Mouse (Mus musculus): Measurements from ENCODE around the gene Nop14. TPM values are rescaled to one million over a fixed set of nuclear protein-coding genes. Genes with fewer than 3 reads are reported as not detected.
A peak's percentile ranks its signal among the peaks of the same experiment; 100 is the strongest.
"Not testable (repeated sequence)": the region's sequence is repeated elsewhere in the genome, so short reads cannot be mapped to it uniquely, and the experiment has no call there.

Gene Nop14
- polyA plus RNA-seq, 1 experiment from 2014 or later: 34.9 TPM

DNA sequence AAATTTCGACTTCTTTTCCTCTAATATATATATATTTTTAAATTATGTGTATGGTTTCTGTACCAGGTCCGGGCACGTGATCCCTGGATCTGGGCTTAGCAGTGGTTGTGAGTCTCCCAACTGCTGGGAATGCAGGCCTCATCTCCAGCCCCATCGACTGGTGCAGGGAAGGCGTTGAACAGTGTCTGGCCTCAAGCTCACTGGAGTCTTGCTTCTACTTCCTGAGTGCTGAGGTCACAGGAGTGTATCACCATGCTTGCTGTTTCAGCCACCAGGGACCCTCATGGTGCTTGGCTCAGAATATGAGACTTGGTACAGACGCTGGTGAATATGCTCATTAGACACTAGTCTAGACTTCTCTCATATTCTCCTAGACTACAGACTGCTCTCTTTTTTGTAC is 67.3 kb downstream of the Nop14 start:
- Histone ChIP-seq H3K36me3 (ENCODE audit: control insufficient read depth, insufficient read depth, low read length) (no peaks in the 10 kb centered on the region; the same call in 1 of the 2 replicates), H3K9ac (ENCODE audit: low read length) (no peak overlapping the region), H3K27ac (ENCODE audit: low read depth, low read length) (no peak overlapping the region), H3K4me2 (no peak overlapping the region), H3K4me1 (ENCODE audit: control insufficient read depth, insufficient read depth, low read length) (peaks cover 14% of the 10 kb centered on the region), H3K9me3 (ENCODE audit: control insufficient read depth, low read length) (no peaks in the 10 kb centered on the region), H3K4me3 (ENCODE audit: low read depth, low read length) (no peak overlapping the region), H3K27me3 (ENCODE audit: control insufficient read depth, insufficient read depth, low read length) (no peaks in the 10 kb centered on the region)
- DNase-seq (ENCODE audit: low spot score, missing footprints): no peak
- WGBS: 89% methylated on average over 6 of the region's 6 CpGs
- no peak for ATAC-seq (ENCODE audit: low FRiP score)

DNA sequence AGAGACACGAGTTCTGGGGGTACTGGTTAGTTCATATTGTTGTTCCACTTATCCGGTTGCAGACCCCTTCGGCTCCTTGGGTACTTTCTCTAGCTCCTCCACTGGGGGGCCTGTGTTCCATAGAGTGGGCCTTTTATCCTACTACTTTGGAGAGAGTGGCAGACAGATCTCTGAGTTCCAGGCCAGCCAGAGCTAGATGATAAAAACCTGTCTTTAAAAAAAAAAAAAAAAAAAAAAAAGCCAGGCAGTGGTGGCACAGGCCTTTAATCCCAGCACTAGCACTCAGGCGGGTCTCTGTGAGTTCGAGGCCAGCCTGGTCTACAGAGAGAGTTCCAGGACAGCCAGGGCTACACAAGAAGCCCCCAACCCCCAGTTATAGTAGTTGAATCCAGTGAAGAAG is 67.7 kb downstream of the Nop14 start:
- WGBS: 74% methylated on average over 5 of the region's 5 CpGs
- H3K9me3 ChIP-seq (ENCODE audit: control insufficient read depth, low read length); H3K9ac ChIP-seq (ENCODE audit: low read length); H3K4me2 ChIP-seq; H3K36me3 ChIP-seq (ENCODE audit: control insufficient read depth, insufficient read depth, low read length); DNase-seq (ENCODE audit: low spot score, missing footprints); H3K27me3 ChIP-seq (ENCODE audit: control insufficient read depth, insufficient read depth, low read length); H3K27ac ChIP-seq (ENCODE audit: low read depth, low read length); ATAC-seq (ENCODE audit: low FRiP score); H3K4me3 ChIP-seq (ENCODE audit: low read depth, low read length): not testable (repeated sequence)
- peaks cover 16% of the 10 kb centered on the region for H3K4me1 ChIP-seq (ENCODE audit: control insufficient read depth, insufficient read depth, low read length)

DNA sequence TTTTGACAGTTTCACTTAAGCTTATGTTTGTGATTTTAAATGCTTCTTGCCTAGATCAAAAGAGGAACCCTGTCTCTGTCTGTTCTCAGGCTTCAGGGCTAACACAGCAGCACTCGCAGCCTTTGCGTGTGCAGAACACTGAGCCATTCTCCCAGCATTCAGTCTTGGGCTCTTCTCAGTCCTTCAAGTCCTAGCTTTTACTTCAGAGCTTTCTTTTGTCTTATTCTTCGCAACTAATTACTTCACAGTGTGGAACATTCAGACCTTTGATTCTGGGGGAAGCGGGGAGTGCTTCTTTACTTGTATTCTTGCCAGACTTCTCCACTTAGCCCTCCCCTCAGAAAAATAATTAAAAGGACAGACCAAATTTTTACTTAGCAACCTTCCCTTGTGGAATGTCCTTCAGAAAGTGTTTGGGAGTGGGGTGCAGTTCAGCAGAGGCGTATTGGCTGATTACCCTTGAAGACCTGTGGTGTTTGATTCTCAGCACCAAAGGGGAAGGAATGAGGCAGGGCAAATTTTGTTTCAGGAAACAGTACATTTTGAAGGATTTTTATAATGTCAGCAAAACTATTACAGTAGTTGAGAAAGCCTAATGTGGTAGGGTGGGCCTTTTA is 68.5 kb downstream of the Nop14 start:
- Histone ChIP-seq H3K27ac (ENCODE audit: low read depth, low read length) (no peak overlapping the region), H3K9ac (ENCODE audit: low read length) (no peak overlapping the region), H3K9me3 (ENCODE audit: control insufficient read depth, low read length) (no peaks in the 10 kb centered on the region), H3K4me2 (no peak overlapping the region), H3K4me1 (ENCODE audit: control insufficient read depth, insufficient read depth, low read length) (peaks cover 20% of the 10 kb centered on the region), H3K27me3 (ENCODE audit: control insufficient read depth, insufficient read depth, low read length) (no peaks in the 10 kb centered on the region), H3K36me3 (ENCODE audit: control insufficient read depth, insufficient read depth, low read length) (no peaks in the 10 kb centered on the region; the same call in 1 of the 2 replicates), H3K4me3 (ENCODE audit: low read depth, low read length) (no peak overlapping the region)
- ATAC-seq (ENCODE audit: low FRiP score): no peak
- WGBS: 27% methylated on average over 5 of the region's 5 CpGs
- DNase-seq (ENCODE audit: low spot score, missing footprints): no peak

DNA sequence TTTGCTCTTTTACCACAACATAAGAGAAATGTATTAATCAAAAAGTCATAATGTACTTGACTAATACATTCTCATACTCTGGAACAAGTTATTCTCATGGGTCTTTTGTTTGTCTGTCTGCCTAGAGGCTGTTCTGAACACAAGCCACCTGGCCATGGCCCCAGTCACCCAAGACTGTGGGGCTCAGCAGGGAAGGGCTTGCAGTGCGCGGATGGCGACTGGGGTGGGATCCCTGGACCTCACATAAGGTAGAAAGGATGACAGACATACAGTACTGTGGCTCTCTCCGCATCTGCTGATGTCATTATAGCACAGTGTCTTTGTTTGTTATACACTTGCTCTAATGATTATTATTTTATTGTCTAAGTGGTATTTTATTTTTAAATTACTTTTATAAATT is 69.2 kb downstream of the Nop14 start:
- ATAC-seq (ENCODE audit: low FRiP score) (no peak), DNase-seq (ENCODE audit: low spot score, missing footprints) (no peak)
- H3K4me1 ChIP-seq (ENCODE audit: control insufficient read depth, insufficient read depth, low read length): peaks cover 20% of the 10 kb centered on the region
- H3K27me3 ChIP-seq (ENCODE audit: control insufficient read depth, insufficient read depth, low read length): no peaks in the 10 kb centered on the region
- H3K27ac ChIP-seq (ENCODE audit: low read depth, low read length): no peak overlapping the region
- no peaks in the 10 kb centered on the region for H3K9me3 ChIP-seq (ENCODE audit: control insufficient read depth, low read length)
- no peaks in the 10 kb centered on the region; the same call in 1 of the 2 replicates for H3K36me3 ChIP-seq (ENCODE audit: control insufficient read depth, insufficient read depth, low read length)
- H3K4me3 ChIP-seq (ENCODE audit: low read depth, low read length): no peak overlapping the region
- 35% methylated on average over 4 of the region's 4 CpGs for WGBS
- no peak overlapping the region for H3K4me2 ChIP-seq
- H3K9ac ChIP-seq (ENCODE audit: low read length): no peak overlapping the region

DNA sequence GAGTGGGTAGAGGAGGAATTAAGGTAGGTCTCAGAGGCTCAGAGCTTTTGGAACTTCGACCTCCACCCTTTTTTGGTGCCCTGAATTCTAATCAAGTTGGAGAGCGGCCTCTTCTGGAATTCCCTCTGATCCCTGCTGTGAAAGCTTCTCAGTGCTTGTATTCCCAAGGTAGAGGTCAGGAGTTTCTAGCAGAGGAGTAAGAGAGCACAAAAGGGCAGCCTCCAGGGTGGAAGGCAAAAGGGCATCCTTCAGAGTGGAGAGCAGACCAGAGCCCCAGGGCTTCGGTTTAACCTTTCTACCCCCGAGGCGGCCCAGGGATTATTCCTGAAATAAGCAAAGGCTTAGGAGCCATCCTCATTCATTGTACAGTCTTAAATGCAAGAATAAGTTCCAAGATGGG is 69.9 kb downstream of the Nop14 start:
- Histone ChIP-seq H3K4me2 (no peak overlapping the region), H3K9me3 (ENCODE audit: control insufficient read depth, low read length) (no peaks in the 10 kb centered on the region), H3K4me3 (ENCODE audit: low read depth, low read length) (no peak overlapping the region), H3K9ac (ENCODE audit: low read length) (peak overlapping the region; percentile 4; the same call in 1 of the 2 replicates), H3K27me3 (ENCODE audit: control insufficient read depth, insufficient read depth, low read length) (no peaks in the 10 kb centered on the region), H3K4me1 (ENCODE audit: control insufficient read depth, insufficient read depth, low read length) (peaks cover 20% of the 10 kb centered on the region), H3K27ac (ENCODE audit: low read depth, low read length) (no peak overlapping the region), H3K36me3 (ENCODE audit: control insufficient read depth, insufficient read depth, low read length) (no peaks in the 10 kb centered on the region; the same call in 1 of the 2 replicates)
- DNase-seq (ENCODE audit: low spot score, missing footprints): no peak
- ATAC-seq (ENCODE audit: low FRiP score): no peak
- 4% methylated on average over 5 of the region's 5 CpGs for WGBS

Other genes starting within 250 kb of the Nop14 start
- 4.4 and 5.5 TPM in 2 replicates for gene Tnip2, start 146.2 kb downstream of the Nop14 start, polyA plus RNA-seq (2014; fragmentation: Nextera tagmentation; extraction: Ambion mirVana)
- 7.0 and 12.4 TPM in 2 replicates for gene Sh3bp2, start 134.3 kb downstream of the Nop14 start, polyA plus RNA-seq (2014; fragmentation: Nextera tagmentation; extraction: Ambion mirVana)
- 150 and 160 TPM in 2 replicates for gene Add1, start 86.5 kb downstream of the Nop14 start, polyA plus RNA-seq (2014; fragmentation: Nextera tagmentation; extraction: Ambion mirVana)
- 61.6 and 65.4 TPM in 2 replicates for gene Mfsd10, start 22.9 kb downstream of the Nop14 start, polyA plus RNA-seq (2014; fragmentation: Nextera tagmentation; extraction: Ambion mirVana)
- gene Grk4, start 231 bp upstream of the Nop14 start, polyA plus RNA-seq (2014; fragmentation: Nextera tagmentation; extraction: Ambion mirVana): 1.4 and 1.8 TPM in 2 replicates
- 12.4 and 13.4 TPM in 2 replicates for gene Htt, start 101.6 kb upstream of the Nop14 start, polyA plus RNA-seq (2014; fragmentation: Nextera tagmentation; extraction: Ambion mirVana)
- gene Msantd1, start 247.9 kb upstream of the Nop14 start, polyA plus RNA-seq (2014; fragmentation: Nextera tagmentation; extraction: Ambion mirVana): 1.3 and 1.6 TPM in 2 replicates